ENCODE assay signal across 8 mouse cellular contexts in the genomic region with DNA sequence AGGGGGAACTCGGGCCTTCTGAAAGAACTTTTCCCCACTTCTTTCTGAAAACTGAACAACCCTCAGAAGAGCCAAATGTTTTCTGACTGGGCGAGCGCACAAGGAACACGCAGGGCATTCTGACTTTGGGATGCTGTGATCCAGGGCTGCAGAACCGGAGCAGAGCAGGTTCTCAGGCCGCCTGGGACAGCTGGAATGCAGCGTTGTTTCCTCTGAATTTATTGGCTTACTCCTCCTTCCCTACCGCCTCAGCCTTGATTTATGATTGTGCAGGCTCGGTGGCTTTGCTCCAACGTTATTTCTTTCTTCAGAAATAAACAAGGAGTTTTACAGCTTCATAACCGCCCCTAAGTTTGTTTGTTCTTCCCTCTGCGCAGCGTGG.
A peak's percentile ranks its signal among the peaks of the same experiment; 100 is the strongest.
DNase-seq lines count a peak whose midpoint lies in the region; TF ChIP-seq lines count a peak whose summit lies in the region.

No protein-coding gene starts in this region.

- peak; percentile 67 for DNase-seq in embryo, embryonic 11 days
- DNase-seq in kidney, adult 8-10 months, result peak; percentile 40 to 52
- peak; percentile 69 for DNase-seq in lung, postnatal 36 days
- no peak for DNase-seq in frontal cortex, postnatal 36 days (ENCODE audit: low spot score in 2 of 2)
- no peak for DNase-seq in left cerebral cortex, adult 11 months (ENCODE audit: low spot score)
- DNase-seq in thymus, postnatal 4 days, result no peak
- DNase-seq in layer of hippocampus, postnatal 25 days (ENCODE audit: extremely low spot score in 1 of 2, low spot score in 1 of 2), result no peak

- H3K36me3 ChIP-seq in ES-Bruce4 (ENCODE audit: control insufficient read depth, insufficient read depth, low read length, poor library complexity, severe bottlenecking), result no peaks in the 10 kb centered on the region

- TF ChIP-seq EP300 in ES-Bruce4 (IDR thresholded peaks at IDR 0.05; ENCODE audit: insufficient read depth, low read depth, low read length), result no peak

- 0 out of 2 replicates have a peak overlapping the region, but pooled peaks have one; percentile 4 for H3K4me3 ChIP-seq in ES-Bruce4 (ENCODE audit: low read depth, low read length)

- H3K27me3 ChIP-seq in ES-Bruce4 (ENCODE audit: control insufficient read depth, insufficient read depth, low read length, poor library complexity, severe bottlenecking), result 0 out of 2 replicates have a peak, but pooled peaks cover 1% of the 10 kb centered on the region

- TF ChIP-seq POLR2A in ES-Bruce4 (IDR thresholded peaks at IDR 0.05; ENCODE audit: insufficient read depth, low read length), result no peak

- no peaks in the 10 kb centered on the region for H3K4me1 ChIP-seq in ES-Bruce4 (ENCODE audit: control insufficient read depth, insufficient read depth, low read length)

- H3K9me3 ChIP-seq in ES-Bruce4 (replicated peaks; ENCODE audit: control insufficient read depth, insufficient read depth, low read length, poor library complexity, severe bottlenecking), result no peaks in the 10 kb centered on the region

- TF ChIP-seq CTCF in ES-Bruce4 (IDR thresholded peaks at IDR 0.05; ENCODE audit: low read depth, low read length), result no peak

- no peak overlapping the region for H3K9ac ChIP-seq in ES-Bruce4 (ENCODE audit: low read depth, poor library complexity, severe bottlenecking)

- H3K27ac ChIP-seq in ES-Bruce4 (ENCODE audit: insufficient read depth, low read length), result no peak overlapping the region

Comparison
In these comparisons a context has a peak if more than half of its experiments do, and no peak if none do; other contexts are left out.
1. DNase-seq: peak in embryo, embryonic 11 days (single experiment), kidney, adult 8-10 months (2 of 2) and lung, postnatal 36 days (single experiment); none in frontal cortex, postnatal 36 days (0 of 2), left cerebral cortex, adult 11 months (single experiment), thymus, postnatal 4 days (single experiment) and layer of hippocampus, postnatal 25 days (0 of 2).